Mouse (Mus musculus) thymus, postnatal 25 days (tissue): ENCODE results near the gene Dhx34.
A peak's percentile ranks its signal among the peaks of the same experiment; 100 is the strongest.

Source experiments
- DNase-seq: peaks from one replicate; pipeline ENCODE4 v3.0.0; 2022

Dhx34 gene

GRCm38 (mm10) chr7:16208781-16209665 is 12.8 kb downstream of the Dhx34 start:
- no peak for DNase-seq

GRCm38 (mm10) chr7:16207496-16207895 is 14.3 kb downstream of the Dhx34 start:
- DNase-seq, result no peak

GRCm38 (mm10) chr7:16207076-16207475 is 14.8 kb downstream of the Dhx34 start:
- DNase-seq, result peak; percentile 78

GRCm38 (mm10) chr7:16204791-16205190 is 17.0 kb downstream of the Dhx34 start:
- no peak for DNase-seq

- DNase-seq, result no peak
Measured at GRCm38 (mm10) chr7:16203505-16203903, 18.3 kb downstream of the Dhx34 start.

- DNase-seq, result no peak
Measured at GRCm38 (mm10) chr7:16202756-16203504, 18.9 kb downstream of the Dhx34 start.

- peak; percentile 75 for DNase-seq
Measured at GRCm38 (mm10) chr7:16201136-16201535, 20.7 kb downstream of the Dhx34 start.

GRCm38 (mm10) chr7:16198540-16198939 is 23.3 kb downstream of the Dhx34 start:
- peak; percentile 51 for DNase-seq

GRCm38 (mm10) chr7:16197166-16197565 is 24.7 kb downstream of the Dhx34 start:
- peak; percentile 78 for DNase-seq

GRCm38 (mm10) chr7:16196616-16197015 is 25.2 kb downstream of the Dhx34 start:
- peak; percentile 36 for DNase-seq

GRCm38 (mm10) chr7:16193702-16194101 is 28.1 kb downstream of the Dhx34 start:
- peak; percentile 37 for DNase-seq

GRCm38 (mm10) chr7:16192315-16192714 is 29.5 kb downstream of the Dhx34 start:
- peak; percentile 79 for DNase-seq

GRCm38 (mm10) chr7:16187494-16187893 is 34.3 kb downstream of the Dhx34 start:
- DNase-seq, result no peak

- DNase-seq, result peak; percentile 56
Measured at GRCm38 (mm10) chr7:16183663-16184062, 38.2 kb downstream of the Dhx34 start.

GRCm38 (mm10) chr7:16178114-16178513 is 43.7 kb downstream of the Dhx34 start:
- no peak for DNase-seq

- DNase-seq, result peak; percentile 28
Measured at GRCm38 (mm10) chr7:16175542-16175931, 46.3 kb downstream of the Dhx34 start.

GRCm38 (mm10) chr7:16174597-16175541 is 47.0 kb downstream of the Dhx34 start, which contains the start of gene Meis3:
Gene Meis3 (plus strand): TSS chr7:16175090.
- DNase-seq, result peak; percentile 70

- DNase-seq, result no peak
Measured at GRCm38 (mm10) chr7:16173146-16173545, 48.7 kb downstream of the Dhx34 start.

GRCm38 (mm10) chr7:16172586-16173140 is 49.2 kb downstream of the Dhx34 start:
- DNase-seq, result no peak

- no peak for DNase-seq
Measured at GRCm38 (mm10) chr7:16172141-16172581, 49.7 kb downstream of the Dhx34 start.

- no peak for DNase-seq
Measured at GRCm38 (mm10) chr7:16162036-16162435, 59.8 kb downstream of the Dhx34 start.

GRCm38 (mm10) chr7:16161302-16161701 is 60.5 kb downstream of the Dhx34 start:
- no peak for DNase-seq
